Mouse (Mus musculus): ENCODE results near the gene Gm8947.
"Not testable (repeated sequence)": the region's sequence is repeated elsewhere in the genome, so short reads cannot be mapped to it uniquely, and the experiment has no call there.

GRCm38 (mm10) chr1:151186879-151187424 is 5.2 kb upstream of the Gm8947 start:
- TF ChIP-seq CTCF (IDR thresholded peaks at IDR 0.05; ENCODE audit: low read depth, low read length); EP300 (IDR thresholded peaks at IDR 0.05; ENCODE audit: insufficient read depth, low read depth, low read length); POLR2A (IDR thresholded peaks at IDR 0.05; ENCODE audit: insufficient read depth, low read length): not testable (repeated sequence)

Data from ES-Bruce4 (cell line).